Mouse (Mus musculus) forebrain, postnatal 0 days (tissue): ENCODE data around the gene Dhx35. TPM values are rescaled to one million over a fixed set of nuclear protein-coding genes. Genes with fewer than 3 reads are reported as not detected.
A peak's percentile ranks its signal among the peaks of the same experiment; 100 is the strongest.

Experiments
- ATAC-seq: fragments of 200-750 bp; cut with Nextera tagmentation; 2 replicates; pipeline ENCODE4 v1.8.0; 2017; ENCODE audit warnings: mild to moderate bottlenecking, moderate library complexity
- DNase-seq: peaks from one replicate; pipeline ENCODE4 v3.0.0-alpha.2; 2015
- H3K27ac ChIP-seq: fragments of 300-500 bp; sonication (generic); 2 replicates; pipeline ENCODE4 v1.5.1; 2014; ENCODE audit warnings: low read depth, mild to moderate bottlenecking, antibody characterized with exemption, low read length, moderate library complexity, mixed read lengths
- H3K27me3 ChIP-seq: fragments of 300-500 bp; sonication (generic); 2 replicates; pipeline ENCODE4 v1.6.1; 2014; ENCODE audit warnings: mild to moderate bottlenecking, low read length, mixed read lengths; ENCODE audit not compliant: insufficient read depth
- H3K36me3 ChIP-seq: fragments of 300-500 bp; sonication (generic); 2 replicates; pipeline ENCODE4 v1.6.1; 2014; ENCODE audit warnings: mild to moderate bottlenecking, moderate library complexity; ENCODE audit not compliant: insufficient read depth
- H3K4me1 ChIP-seq: fragments of 300-500 bp; sonication (generic); 2 replicates; pipeline ENCODE4 v1.6.1; 2014; ENCODE audit warnings: antibody characterized with exemption; ENCODE audit not compliant: insufficient read depth
- H3K4me2 ChIP-seq: fragments of 300-500 bp; sonication (generic); 2 replicates; pipeline ENCODE4 v1.6.1; 2014; ENCODE audit warnings: low read depth, mild to moderate bottlenecking, moderate library complexity
- H3K4me3 ChIP-seq: fragments of 300-500 bp; sonication (generic); 2 replicates; pipeline ENCODE4 v1.5.1; 2014; ENCODE audit warnings: low read depth, low read length, mixed read lengths
- H3K9ac ChIP-seq: fragments of 300-500 bp; sonication (generic); 2 replicates; pipeline ENCODE4 v1.6.1; 2014; ENCODE audit warnings: mild to moderate bottlenecking
- H3K9me3 ChIP-seq: fragments of 300-500 bp; sonication (generic); 2 replicates; pipeline ENCODE4 v1.6.1; 2016; ENCODE audit warnings: low read length
- CTCF ChIP-seq: sonication (generic); IDR thresholded peaks from 2 replicates; pipeline ENCODE4 v1.5.1; 2016; ENCODE audit warnings: antibody characterized with exemption, control low read depth, low read depth
- WGBS: fragments of 180-500 bp; shearing (Covaris S2); extraction: QIAGEN DNeasy Blood & Tissue Kit; methylation state at CpG from one replicate; pipeline ENCODE4 v1.1.7; 2014; 5-methylcytosine and 5-hydroxymethylcytosine counted together
- polyA plus RNA-seq: library from polyadenylated mRNA; unstranded; fragments of >200 nt; fragmentation: Nextera tagmentation; extraction: Ambion mirVana; gene quantifications from 2 replicates; pipeline ENCODE4 v1.2.1, GENCODE M21; 2015
- total RNA-seq: library from RNA; depleted of rRNA; stranded (reverse); fragments of >200 nt; gene quantifications from 2 replicates; pipeline ENCODE4 v1.2.3, GENCODE M21; 2014

Dhx35 gene
- total and polyA plus RNA-seq, 2 experiments from 2014 or later, result 11.8 to 29.2 TPM

GRCm38 (mm10) chr2:158768350-158768749, 26.3 kb upstream of the Dhx35 start:
- 4% methylated on average over 37 of the region's 37 CpGs for WGBS
- ATAC-seq (peak; percentile 3; the same call in 1 of the 2 replicates), DNase-seq (peak; percentile 13)
- Histone ChIP-seq H3K4me3 (peak overlapping the region; percentile 54), H3K4me1 (peaks cover 8% of the 10 kb centered on the region; the same call in 1 of the 2 replicates), H3K9ac (peak overlapping the region; percentile 43), H3K36me3 (no peaks in the 10 kb centered on the region), H3K27me3 (no peaks in the 10 kb centered on the region), H3K9me3 (no peaks in the 10 kb centered on the region), H3K4me2 (peak overlapping the region; percentile 95), H3K27ac (no peak overlapping the region)
- TF ChIP-seq CTCF, result no peak

GRCm38 (mm10) chr2:158768771-158769170, 25.8 kb upstream of the Dhx35 start:
- H3K27ac ChIP-seq, result no peak overlapping the region
- H3K4me1 ChIP-seq, result peaks cover 8% of the 10 kb centered on the region; the same call in 1 of the 2 replicates
- H3K4me2 ChIP-seq, result peak overlapping the region; percentile 95
- 4% methylated on average over 5 of the region's 5 CpGs for WGBS
- TF ChIP-seq CTCF, result no peak
- H3K4me3 ChIP-seq, result peak overlapping the region; percentile 54
- ATAC-seq, result no peak
- H3K9ac ChIP-seq, result no peak overlapping the region
- no peak for DNase-seq
- no peaks in the 10 kb centered on the region for H3K36me3 ChIP-seq
- H3K9me3 ChIP-seq, result no peaks in the 10 kb centered on the region
- H3K27me3 ChIP-seq, result no peaks in the 10 kb centered on the region

GRCm38 (mm10) chr2:158770126-158770757, 24.4 kb upstream of the Dhx35 start:
- 0 out of 2 replicates have a peak overlapping the region, but pooled peaks have one; percentile 3 for H3K4me3 ChIP-seq
- peak overlapping the region; percentile 18; the same call in 1 of the 2 replicates for H3K9ac ChIP-seq
- H3K27me3 ChIP-seq, result no peaks in the 10 kb centered on the region
- 23% methylated on average over 13 of the region's 13 CpGs for WGBS
- no peaks in the 10 kb centered on the region for H3K36me3 ChIP-seq
- ATAC-seq (no peak), DNase-seq (peak; percentile 48)
- H3K4me2 ChIP-seq, result peak overlapping the region; percentile 95
- no peak overlapping the region for H3K27ac ChIP-seq
- no peak for TF ChIP-seq CTCF
- peaks cover 8% of the 10 kb centered on the region; the same call in 1 of the 2 replicates for H3K4me1 ChIP-seq
- H3K9me3 ChIP-seq, result no peaks in the 10 kb centered on the region

- Histone ChIP-seq H3K4me1 (peaks cover 8% of the 10 kb centered on the region; the same call in 1 of the 2 replicates), H3K9ac (no peak overlapping the region), H3K4me2 (no peak overlapping the region), H3K27me3 (no peaks in the 10 kb centered on the region), H3K9me3 (no peaks in the 10 kb centered on the region), H3K27ac (no peak overlapping the region), H3K36me3 (no peaks in the 10 kb centered on the region), H3K4me3 (no peak overlapping the region)
- 57% methylated on average over 11 of the region's 11 CpGs for WGBS
- no peak for TF ChIP-seq CTCF
- DNase-seq, result no peak
- ATAC-seq, result no peak
Measured at GRCm38 (mm10) chr2:158771066-158771763, 23.4 kb upstream of the Dhx35 start.

- Histone ChIP-seq H3K36me3 (no peaks in the 10 kb centered on the region), H3K27me3 (no peaks in the 10 kb centered on the region), H3K9ac (no peak overlapping the region), H3K4me3 (no peak overlapping the region), H3K4me2 (no peak overlapping the region), H3K9me3 (no peaks in the 10 kb centered on the region), H3K27ac (no peak overlapping the region), H3K4me1 (peaks cover 8% of the 10 kb centered on the region; the same call in 1 of the 2 replicates)
- DNase-seq (no peak), ATAC-seq (no peak)
- no peak for TF ChIP-seq CTCF
- 86% methylated on average over 13 of the region's 13 CpGs for WGBS
Measured at GRCm38 (mm10) chr2:158772808-158773207, 21.8 kb upstream of the Dhx35 start.

GRCm38 (mm10) chr2:158774886-158775285, 19.7 kb upstream of the Dhx35 start:
- Histone ChIP-seq H3K27ac (no peak overlapping the region), H3K4me3 (no peak overlapping the region), H3K36me3 (no peaks in the 10 kb centered on the region), H3K9ac (no peak overlapping the region), H3K4me1 (no peaks in the 10 kb centered on the region; the same call in 1 of the 2 replicates), H3K4me2 (no peak overlapping the region), H3K27me3 (no peaks in the 10 kb centered on the region), H3K9me3 (no peaks in the 10 kb centered on the region)
- TF ChIP-seq CTCF, result no peak
- ATAC-seq (no peak), DNase-seq (no peak)
- 85% methylated on average over 8 of the region's 8 CpGs for WGBS

- Histone ChIP-seq H3K4me1 (no peaks in the 10 kb centered on the region), H3K27me3 (no peaks in the 10 kb centered on the region), H3K4me2 (no peak overlapping the region), H3K36me3 (no peaks in the 10 kb centered on the region), H3K27ac (no peak overlapping the region), H3K4me3 (no peak overlapping the region), H3K9me3 (no peaks in the 10 kb centered on the region), H3K9ac (0 out of 2 replicates have a peak overlapping the region, but pooled peaks have one; percentile 1)
- no peak for TF ChIP-seq CTCF
- ATAC-seq, result no peak
- DNase-seq, result no peak
- WGBS, result 64% methylated on average over 4 of the region's 4 CpGs
Measured at GRCm38 (mm10) chr2:158776716-158777115, 17.9 kb upstream of the Dhx35 start.
